Mouse (Mus musculus): ENCODE data around the gene Clec9a. TPM values are rescaled to one million over a fixed set of nuclear protein-coding genes. Genes with fewer than 3 reads are reported as not detected.

Gene Clec9a
- polyA plus RNA-seq (2012), result not detected in 2 replicates

GRCm38 (mm10) chr6:129408562-129408961 lies at the start of gene Clec9a:
Gene Clec9a, plus strand, starts transcription at chr6:129408862.
- no peak for TF ChIP-seq GATA1 (IDR thresholded peaks at IDR 0.05; ENCODE audit: low read length)

GRCm38 (mm10) chr6:129359515-129359914 lies 49.1 kb upstream of the Clec9a start:
- no peak for TF ChIP-seq GATA1 (IDR thresholded peaks at IDR 0.05; ENCODE audit: low read length)

- no peak for TF ChIP-seq GATA1 (IDR thresholded peaks at IDR 0.05; ENCODE audit: low read length)
Observed at GRCm38 (mm10) chr6:129363942-129364341, 44.7 kb upstream of the Clec9a start.

- TF ChIP-seq GATA1 (IDR thresholded peaks at IDR 0.05; ENCODE audit: low read length), result no peak
Observed at GRCm38 (mm10) chr6:129365959-129366359, 42.7 kb upstream of the Clec9a start.

- no peak for TF ChIP-seq GATA1 (IDR thresholded peaks at IDR 0.05; ENCODE audit: low read length)
Observed at GRCm38 (mm10) chr6:129369374-129370132, 39.1 kb upstream of the Clec9a start.

- TF ChIP-seq GATA1 (IDR thresholded peaks at IDR 0.05; ENCODE audit: low read length), result no peak
Observed at GRCm38 (mm10) chr6:129374937-129375471, 33.7 kb upstream of the Clec9a start.

GRCm38 (mm10) chr6:129380454-129380853 lies 28.2 kb upstream of the Clec9a start:
- TF ChIP-seq GATA1 (IDR thresholded peaks at IDR 0.05; ENCODE audit: low read length), result no peak

- no peak for TF ChIP-seq GATA1 (IDR thresholded peaks at IDR 0.05; ENCODE audit: low read length)
Observed at GRCm38 (mm10) chr6:129381736-129382135, 26.9 kb upstream of the Clec9a start.

GRCm38 (mm10) chr6:129383466-129383865 lies 25.2 kb upstream of the Clec9a start:
- no peak for TF ChIP-seq GATA1 (IDR thresholded peaks at IDR 0.05; ENCODE audit: low read length)

GRCm38 (mm10) chr6:129385000-129385399 lies 23.7 kb upstream of the Clec9a start:
- no peak for TF ChIP-seq GATA1 (IDR thresholded peaks at IDR 0.05; ENCODE audit: low read length)

GRCm38 (mm10) chr6:129385774-129386173 lies 22.9 kb upstream of the Clec9a start, which contains the start of gene Clec12b:
Gene Clec12b, minus strand, starts transcription at chr6:129385874.
- TF ChIP-seq GATA1 (IDR thresholded peaks at IDR 0.05; ENCODE audit: low read length), result no peak

GRCm38 (mm10) chr6:129393087-129393720 lies 15.5 kb upstream of the Clec9a start:
- no peak for TF ChIP-seq GATA1 (IDR thresholded peaks at IDR 0.05; ENCODE audit: low read length)

GRCm38 (mm10) chr6:129393732-129394131 lies 14.9 kb upstream of the Clec9a start:
- TF ChIP-seq GATA1 (IDR thresholded peaks at IDR 0.05; ENCODE audit: low read length), result no peak

GRCm38 (mm10) chr6:129396997-129397396 lies 11.7 kb upstream of the Clec9a start, which contains the start of gene Clec1b:
Gene Clec1b, plus strand, starts transcription at chr6:129397297.
- TF ChIP-seq GATA1 (IDR thresholded peaks at IDR 0.05; ENCODE audit: low read length), result no peak

- no peak for TF ChIP-seq GATA1 (IDR thresholded peaks at IDR 0.05; ENCODE audit: low read length)
Observed at GRCm38 (mm10) chr6:129399945-129400344, 8.7 kb upstream of the Clec9a start.

GRCm38 (mm10) chr6:129402404-129402803 lies 6.3 kb upstream of the Clec9a start:
- TF ChIP-seq GATA1 (IDR thresholded peaks at IDR 0.05; ENCODE audit: low read length), result no peak

All from G1E-ER4 (cell line).